Mouse (Mus musculus): ENCODE data around the gene Plekhg4. TPM values are rescaled to one million over a fixed set of nuclear protein-coding genes. Genes with fewer than 3 reads are reported as not detected.

Plekhg4 gene
- polyA plus RNA-seq, 1 experiment from 2014 or later = 0.39 TPM

DNA sequence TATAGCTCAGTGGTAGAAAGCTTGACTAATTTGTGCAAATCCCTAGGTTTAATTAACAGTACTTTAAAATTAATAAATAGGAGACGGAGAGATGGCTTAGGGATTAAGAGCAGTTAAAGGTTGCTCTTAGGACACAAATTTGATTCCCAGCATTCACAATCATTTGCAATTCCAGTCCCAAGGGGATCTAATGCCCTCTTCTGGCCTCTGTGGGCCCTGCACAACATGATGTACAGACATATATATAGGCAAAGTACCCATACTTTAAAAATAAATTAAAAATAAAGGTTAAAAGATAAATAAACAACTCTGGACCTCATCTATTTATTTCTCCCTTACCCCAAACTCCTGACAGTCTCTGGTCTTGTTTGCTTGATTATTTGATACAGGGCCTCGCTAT, 45.9 kb downstream of the Plekhg4 start:
- no peak for ATAC-seq (replicated peaks; ENCODE audit: low FRiP score)
- Histone ChIP-seq H3K36me3 (no peaks in the 10 kb centered on the region), H3K4me1 (no peaks in the 10 kb centered on the region), H3K9me3 (replicated peaks) (no peaks in the 10 kb centered on the region), H3K4me2 (no peak overlapping the region), H3K4me3 (replicated peaks) (no peak overlapping the region), H3K9ac (no peak overlapping the region), H3K27ac (no peak overlapping the region), H3K27me3 (peaks cover 18% of the 10 kb centered on the region)
- 90% methylated on average over 2 of the region's 2 CpGs for WGBS

DNA sequence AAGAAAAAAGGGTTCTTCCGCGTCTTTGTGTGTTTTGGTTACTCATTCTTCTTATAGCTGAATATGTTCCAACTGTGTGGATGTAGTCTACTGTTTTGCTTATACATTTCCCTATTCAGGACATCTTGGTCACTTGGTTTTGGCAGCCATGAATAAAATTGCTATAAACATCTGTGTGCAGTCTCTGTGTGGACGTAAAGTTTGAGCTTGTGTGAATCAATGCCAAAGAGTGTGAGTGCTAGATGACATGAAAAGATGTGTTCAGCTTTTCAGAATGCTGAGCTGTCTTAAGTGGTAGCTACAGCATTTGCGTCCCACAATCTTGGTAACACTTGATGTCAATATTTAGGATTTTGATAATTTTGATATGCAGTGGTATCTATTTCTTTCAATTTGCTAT, 46.7 kb downstream of the Plekhg4 start:
- Histone ChIP-seq H3K36me3 (no peaks in the 10 kb centered on the region), H3K4me1 (no peaks in the 10 kb centered on the region), H3K4me3 (replicated peaks) (no peak overlapping the region), H3K9me3 (replicated peaks) (no peaks in the 10 kb centered on the region), H3K9ac (no peak overlapping the region), H3K27me3 (peaks cover 10% of the 10 kb centered on the region; the same call in 1 of the 2 replicates), H3K4me2 (no peak overlapping the region), H3K27ac (no peak overlapping the region)
- WGBS = 88% methylated on average over 4 of the region's 4 CpGs
- no peak for ATAC-seq (replicated peaks; ENCODE audit: low FRiP score)

DNA sequence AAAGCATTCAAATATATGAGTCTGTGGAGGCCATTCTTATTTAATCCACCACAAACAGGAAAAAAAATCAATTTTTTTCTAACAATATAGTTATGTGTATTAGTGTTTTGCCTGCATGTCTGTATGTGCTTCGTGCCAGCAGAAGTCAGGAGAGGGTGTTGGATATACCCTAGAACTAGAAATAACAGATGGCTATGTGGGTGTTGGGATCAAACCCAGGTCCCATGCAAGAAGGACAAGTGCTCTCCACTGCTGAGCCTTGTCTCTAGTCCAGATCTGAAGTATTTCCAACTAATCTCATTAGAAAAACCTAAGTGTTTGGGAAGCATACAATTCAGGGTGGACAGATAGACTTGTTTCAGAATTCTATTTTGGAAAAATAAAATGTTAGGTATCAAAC, 48.9 kb downstream of the Plekhg4 start:
- H3K27me3 ChIP-seq = no peaks in the 10 kb centered on the region
- no peaks in the 10 kb centered on the region for H3K4me1 ChIP-seq
- ATAC-seq (replicated peaks; ENCODE audit: low FRiP score) = no peak
- H3K9ac ChIP-seq = no peak overlapping the region
- H3K36me3 ChIP-seq = no peaks in the 10 kb centered on the region
- WGBS = 79% methylated on average over 1 of the region's 1 CpGs
- H3K4me2 ChIP-seq = no peak overlapping the region
- no peaks in the 10 kb centered on the region for H3K9me3 ChIP-seq (replicated peaks)
- no peak overlapping the region for H3K27ac ChIP-seq
- no peak overlapping the region for H3K4me3 ChIP-seq (replicated peaks)

DNA sequence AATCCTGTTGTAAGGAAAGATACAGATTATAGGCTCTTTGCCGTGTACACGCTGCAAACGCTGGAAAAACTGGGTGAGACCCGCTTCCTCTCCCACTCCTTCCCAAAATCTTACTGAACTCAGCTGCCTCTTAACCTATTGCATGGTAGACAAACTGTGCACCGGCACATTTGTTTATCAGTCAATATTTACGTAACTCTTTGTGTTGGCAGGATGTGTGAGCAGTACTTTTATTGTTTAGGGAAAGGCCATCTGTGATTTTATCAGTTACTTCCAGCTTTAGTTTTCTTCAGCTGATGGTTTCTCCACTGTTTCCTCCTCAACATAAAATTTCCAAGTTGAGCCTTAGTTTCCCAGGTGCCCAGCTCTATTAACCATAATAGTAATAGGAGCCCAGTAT, 53.8 kb downstream of the Plekhg4 start:
- no peak for ATAC-seq (replicated peaks; ENCODE audit: low FRiP score)

DNA sequence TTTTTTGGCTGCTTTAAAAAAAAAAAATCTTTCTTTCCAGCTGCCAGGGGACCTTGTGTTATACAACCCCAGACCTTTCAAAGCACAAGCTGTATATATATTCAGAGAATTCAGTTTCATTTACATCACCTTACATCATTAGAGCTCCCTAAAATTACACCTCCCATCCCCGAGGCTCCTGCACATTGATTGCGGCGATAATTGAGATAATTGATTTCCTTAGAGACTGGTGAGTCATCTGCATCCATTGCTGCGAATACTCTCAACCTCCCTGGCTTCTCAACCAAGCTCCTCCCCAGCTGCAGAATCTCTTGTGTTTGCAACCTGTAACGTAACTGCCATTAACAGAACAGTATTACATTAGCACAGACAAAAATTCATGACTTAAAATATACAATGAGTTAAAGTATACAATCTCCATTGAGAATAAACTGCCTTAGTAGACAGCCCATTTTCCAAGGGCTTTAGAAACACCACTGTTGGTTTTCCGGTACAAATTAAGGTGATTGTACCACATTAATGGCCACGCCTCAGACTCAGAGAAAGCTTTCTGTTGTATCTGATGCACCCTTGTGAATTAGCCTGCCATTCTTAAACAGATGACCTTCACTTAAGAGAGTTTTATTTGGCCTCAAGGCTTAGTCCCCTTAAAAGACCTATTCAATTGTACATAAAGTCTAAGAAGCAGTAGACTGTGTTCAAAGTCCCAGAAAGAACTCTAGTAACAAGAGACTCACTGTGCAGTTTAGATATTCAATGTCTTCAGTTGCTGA, 58.9 kb downstream of the Plekhg4 start:
- no peak overlapping the region for H3K9ac ChIP-seq
- 67% methylated on average over 7 of the region's 7 CpGs for whole genome bisulfite sequencing
- no peak overlapping the region for H3K4me2 ChIP-seq
- no peak overlapping the region for H3K4me3 ChIP-seq (replicated peaks)
- no peaks in the 10 kb centered on the region for H3K36me3 ChIP-seq
- 0 out of 2 replicates have a peak, but pooled peaks cover 4% of the 10 kb centered on the region for H3K4me1 ChIP-seq
- no peaks in the 10 kb centered on the region for H3K27me3 ChIP-seq
- no peaks in the 10 kb centered on the region for H3K9me3 ChIP-seq (replicated peaks)
- ATAC-seq (replicated peaks; ENCODE audit: low FRiP score) = no peak
- H3K27ac ChIP-seq = no peak overlapping the region

More for the DNA sequence above, 53.8 kb downstream of the Plekhg4 start:
- no peaks in the 10 kb centered on the region for H3K9me3 ChIP-seq (replicated peaks)
- no peaks in the 10 kb centered on the region for H3K27me3 ChIP-seq
- no peaks in the 10 kb centered on the region for H3K4me1 ChIP-seq
- WGBS = 74% methylated on average over 6 of the region's 6 CpGs
- no peaks in the 10 kb centered on the region for H3K36me3 ChIP-seq
- H3K27ac ChIP-seq = no peak overlapping the region
- H3K4me2 ChIP-seq = no peak overlapping the region
- H3K4me3 ChIP-seq (replicated peaks) = no peak overlapping the region
- no peak overlapping the region for H3K9ac ChIP-seq

Other genes with a start within 250 kb of the Plekhg4 start
- gene Ces4a, start 241.5 kb upstream of the Plekhg4 start, polyA plus RNA-seq (2015; fragmentation: Nextera tagmentation; extraction: Ambion mirVana) = not detected in 2 replicates
- 67.7 and 73.2 TPM in 2 replicates for gene Cbfb, start 202.6 kb upstream of the Plekhg4 start, polyA plus RNA-seq (2015; fragmentation: Nextera tagmentation; extraction: Ambion mirVana)
- gene D230025D16Rik, start 148.1 kb upstream of the Plekhg4 start, polyA plus RNA-seq (2015; fragmentation: Nextera tagmentation; extraction: Ambion mirVana) = 23.8 and 25.2 TPM in 2 replicates
- gene B3gnt9, start 118.1 kb upstream of the Plekhg4 start, polyA plus RNA-seq (2015; fragmentation: Nextera tagmentation; extraction: Ambion mirVana) = 9.6 and 13.5 TPM in 2 replicates
- 20.0 and 24.2 TPM in 2 replicates for gene Tradd, start 108.7 kb upstream of the Plekhg4 start, polyA plus RNA-seq (2015; fragmentation: Nextera tagmentation; extraction: Ambion mirVana)
- gene Fbxl8, start 108.6 kb upstream of the Plekhg4 start, polyA plus RNA-seq (2015; fragmentation: Nextera tagmentation; extraction: Ambion mirVana) = 2.3 and 2.7 TPM in 2 replicates
- gene Hsf4, start 103.5 kb upstream of the Plekhg4 start, polyA plus RNA-seq (2015; fragmentation: Nextera tagmentation; extraction: Ambion mirVana) = 0.12 and 0.13 TPM in 2 replicates
- 0.84 and 1.1 TPM in 2 replicates for gene Nol3, start 97.1 kb upstream of the Plekhg4 start, polyA plus RNA-seq (2015; fragmentation: Nextera tagmentation; extraction: Ambion mirVana)
- 10.6 and 12.6 TPM in 2 replicates for gene 4931428F04Rik, start 83.4 kb upstream of the Plekhg4 start, polyA plus RNA-seq (2015; fragmentation: Nextera tagmentation; extraction: Ambion mirVana)
- 21.6 and 25.4 TPM in 2 replicates for gene Exoc3l, start 77.2 kb upstream of the Plekhg4 start, polyA plus RNA-seq (2015; fragmentation: Nextera tagmentation; extraction: Ambion mirVana)
- 88.8 and 103 TPM in 2 replicates for gene E2f4, start 75.6 kb upstream of the Plekhg4 start, polyA plus RNA-seq (2015; fragmentation: Nextera tagmentation; extraction: Ambion mirVana)
- 10.6 and 11.5 TPM in 2 replicates for gene Elmo3, start 67.7 kb upstream of the Plekhg4 start, polyA plus RNA-seq (2015; fragmentation: Nextera tagmentation; extraction: Ambion mirVana)
- gene Lrrc29, start 47.0 kb upstream of the Plekhg4 start, polyA plus RNA-seq (2015; fragmentation: Nextera tagmentation; extraction: Ambion mirVana) = 2.2 and 2.6 TPM in 2 replicates
- 119 and 125 TPM in 2 replicates for gene Tmem208, start 46.9 kb upstream of the Plekhg4 start, polyA plus RNA-seq (2015; fragmentation: Nextera tagmentation; extraction: Ambion mirVana)
- 3.5 TPM in 2 replicates for gene Fhod1, start 25.3 kb upstream of the Plekhg4 start, polyA plus RNA-seq (2015; fragmentation: Nextera tagmentation; extraction: Ambion mirVana)
- gene Slc9a5, start 24.4 kb upstream of the Plekhg4 start, polyA plus RNA-seq (2015; fragmentation: Nextera tagmentation; extraction: Ambion mirVana) = 2.5 and 2.9 TPM in 2 replicates
- not detected in 2 replicates for gene Kctd19, start 40.2 kb downstream of the Plekhg4 start, polyA plus RNA-seq (2015; fragmentation: Nextera tagmentation; extraction: Ambion mirVana)
- 0.18 and 0.22 TPM in 2 replicates for gene Lrrc36, start 40.3 kb downstream of the Plekhg4 start, polyA plus RNA-seq (2015; fragmentation: Nextera tagmentation; extraction: Ambion mirVana)
- 30.7 and 38.3 TPM in 2 replicates for gene Tppp3, start 98.3 kb downstream of the Plekhg4 start, polyA plus RNA-seq (2015; fragmentation: Nextera tagmentation; extraction: Ambion mirVana)
- 39.2 and 43.7 TPM in 2 replicates for gene Zdhhc1, start 123.6 kb downstream of the Plekhg4 start, polyA plus RNA-seq (2015; fragmentation: Nextera tagmentation; extraction: Ambion mirVana)
- 30.0 and 35.6 TPM in 2 replicates for gene Hsd11b2, start 145.5 kb downstream of the Plekhg4 start, polyA plus RNA-seq (2015; fragmentation: Nextera tagmentation; extraction: Ambion mirVana)
- gene Atp6v0d1, start 192.8 kb downstream of the Plekhg4 start, polyA plus RNA-seq (2015; fragmentation: Nextera tagmentation; extraction: Ambion mirVana) = 85.8 and 88.3 TPM in 2 replicates
- 33.3 and 39.5 TPM in 2 replicates for gene Ripor1, start 232.0 kb downstream of the Plekhg4 start, polyA plus RNA-seq (2015; fragmentation: Nextera tagmentation; extraction: Ambion mirVana)